Mouse (Mus musculus) bone marrow, adult 2 months (tissue): ENCODE measurements around the gene Acsl6. TPM values are rescaled to one million over a fixed set of nuclear protein-coding genes. Genes with fewer than 3 reads are reported as not detected.
"Not testable (repeated sequence)": the region's sequence is repeated elsewhere in the genome, so short reads cannot be mapped to it uniquely, and the experiment has no call there.

Source experiments
- H3K27ac ChIP-seq: fragments of 200-500 bp; 2 replicates; pipeline ENCODE4 v1.5.1; 2012; ENCODE audit warnings: low read depth, mild to moderate bottlenecking, control low read depth, inconsistent platforms, low read length; ENCODE audit not compliant: control insufficient read depth, poor library complexity, insufficient read depth
- H3K4me1 ChIP-seq: fragments of 200-500 bp; 2 replicates; pipeline ENCODE4 v1.6.1; 2011; ENCODE audit warnings: low read length; ENCODE audit not compliant: control insufficient read depth, insufficient read depth
- H3K4me3 ChIP-seq: fragments of 200-500 bp; replicated peaks from 2 replicates; pipeline ENCODE3; 2011; ENCODE audit warnings: mild to moderate bottlenecking, low read depth, low read length, control low read depth; ENCODE audit not compliant: control insufficient read depth
- CTCF ChIP-seq: fragments of 200-500 bp; IDR thresholded peaks from 2 replicates; pipeline ENCODE4 v1.5.1; 2011; ENCODE audit warnings: low read length, control low read depth; ENCODE audit not compliant: control insufficient read depth, insufficient read depth
- POLR2A ChIP-seq: fragments of 200-500 bp; IDR thresholded peaks from 2 replicates; pipeline ENCODE4 v1.6.1; 2011; ENCODE audit warnings: low read depth, mild to moderate bottlenecking, control low read depth, low read length, borderline replicate concordance; ENCODE audit not compliant: control insufficient read depth
- WGBS: fragments of 180-500 bp; shearing (Covaris S2); methylation state at CpG from one replicate; pipeline ENCODE4 v1.1.7; 2018; 5-methylcytosine and 5-hydroxymethylcytosine counted together
- polyA plus RNA-seq: library from polyadenylated mRNA; stranded (reverse); fragments of >200 nt; gene quantifications from 2 replicates; pipeline ENCODE4 v1.2.4, GENCODE M21; 2011; ENCODE audit warnings: low replicate concordance; ENCODE audit not compliant: missing spikeins, insufficient read depth, insufficient read length

Acsl6 gene
- polyA plus RNA-seq, 1 experiment, result 4.1 TPM

GRCm38 (mm10) chr11:54354595-54355563 is 51.3 kb downstream of the Acsl6 start:
- H3K4me1 ChIP-seq, result no peaks in the 10 kb centered on the region
- TF ChIP-seq CTCF (no peak), POLR2A (no peak)
- WGBS, result 44% methylated on average over 15 of the region's 15 CpGs
- no peak overlapping the region for H3K4me3 ChIP-seq
- H3K27ac ChIP-seq, result no peak overlapping the region

- TF ChIP-seq CTCF (no peak), POLR2A (no peak)
- 71% methylated on average over 7 of the region's 7 CpGs for WGBS
- Histone ChIP-seq H3K4me3 (no peak overlapping the region), H3K27ac (no peak overlapping the region), H3K4me1 (no peaks in the 10 kb centered on the region)
These were observed 52.0 kb downstream of the Acsl6 start for GRCm38 (mm10) chr11:54355564-54355955.

- TF ChIP-seq CTCF (peak; percentile 60), POLR2A (no peak)
- WGBS, result 41% methylated on average over 4 of the region's 4 CpGs
- Histone ChIP-seq H3K27ac (no peak overlapping the region), H3K4me3 (no peak overlapping the region), H3K4me1 (no peaks in the 10 kb centered on the region)
These were observed 53.1 kb downstream of the Acsl6 start for GRCm38 (mm10) chr11:54356676-54357075.

- Histone ChIP-seq H3K4me3 (no peak overlapping the region), H3K4me1 (no peaks in the 10 kb centered on the region), H3K27ac (no peak overlapping the region)
- no peak for TF ChIP-seq POLR2A
These were observed 69.0 kb downstream of the Acsl6 start for GRCm38 (mm10) chr11:54372553-54372952.

GRCm38 (mm10) chr11:54390386-54390785 is 86.8 kb downstream of the Acsl6 start:
- WGBS, result 22% methylated on average over 8 of the region's 8 CpGs
- TF ChIP-seq POLR2A, result no peak
- TF ChIP-seq CTCF, result no peak
- peaks cover 1% of the 10 kb centered on the region; the same call in 1 of the 2 replicates for H3K4me1 ChIP-seq
- no peak overlapping the region for H3K4me3 ChIP-seq
- no peak overlapping the region for H3K27ac ChIP-seq

GRCm38 (mm10) chr11:54391326-54391725 is 87.7 kb downstream of the Acsl6 start:
- Histone ChIP-seq H3K27ac (no peak overlapping the region), H3K4me3 (no peak overlapping the region), H3K4me1 (peaks cover 1% of the 10 kb centered on the region; the same call in 1 of the 2 replicates)
- TF ChIP-seq POLR2A, result no peak
- no peak for TF ChIP-seq CTCF
- WGBS, result 83% methylated on average over 4 of the region's 4 CpGs

- Histone ChIP-seq H3K4me1 (no peaks in the 10 kb centered on the region; the same call in 1 of the 2 replicates), H3K27ac (no peak overlapping the region), H3K4me3 (no peak overlapping the region)
- TF ChIP-seq POLR2A (no peak), CTCF (no peak)
- WGBS, result 53% methylated on average over 1 of the region's 1 CpGs
These were observed 93.1 kb downstream of the Acsl6 start for GRCm38 (mm10) chr11:54396686-54397085.

GRCm38 (mm10) chr11:54398058-54398457 is 94.5 kb downstream of the Acsl6 start:
- H3K27ac ChIP-seq, result no peak overlapping the region
- H3K4me1 ChIP-seq, result no peaks in the 10 kb centered on the region; the same call in 1 of the 2 replicates
- H3K4me3 ChIP-seq, result no peak overlapping the region
- 58% methylated on average over 4 of the region's 4 CpGs for WGBS
- no peak for TF ChIP-seq POLR2A

GRCm38 (mm10) chr11:54400803-54401202 is 97.2 kb downstream of the Acsl6 start:
- not testable (repeated sequence) for H3K4me1 ChIP-seq, H3K4me3 ChIP-seq, H3K27ac ChIP-seq
- WGBS, result 92% methylated on average over 20 of the region's 20 CpGs
